Mouse (Mus musculus): ENCODE data around the gene Smim24.

Smim24 gene

DNA sequence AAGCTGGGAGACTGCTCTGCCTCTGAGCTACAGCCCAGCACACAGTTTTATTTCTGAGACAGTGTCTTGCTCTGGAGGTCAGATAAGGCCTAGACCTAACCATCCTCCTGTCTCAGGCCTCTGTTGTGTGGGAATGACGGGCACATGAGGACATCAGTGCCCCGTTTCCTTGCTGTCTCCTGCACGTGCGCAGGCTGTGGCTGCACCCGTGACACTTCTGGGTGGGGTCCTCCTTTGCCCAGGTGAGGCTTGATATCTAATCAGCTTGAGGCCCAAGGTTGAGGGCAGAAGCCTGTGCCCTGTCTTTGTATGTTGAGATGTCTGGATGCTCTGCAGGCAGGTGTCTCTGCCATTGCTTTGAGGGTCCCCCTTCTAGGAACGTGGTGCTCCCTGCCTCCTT is 581 bp upstream of the Smim24 start:
- DNase-seq: no peak

GRCm38 (mm10) chr10:81393456-81394063 is 709 bp downstream of the Smim24 start:
- peak; percentile 64 for DNase-seq

DNA sequence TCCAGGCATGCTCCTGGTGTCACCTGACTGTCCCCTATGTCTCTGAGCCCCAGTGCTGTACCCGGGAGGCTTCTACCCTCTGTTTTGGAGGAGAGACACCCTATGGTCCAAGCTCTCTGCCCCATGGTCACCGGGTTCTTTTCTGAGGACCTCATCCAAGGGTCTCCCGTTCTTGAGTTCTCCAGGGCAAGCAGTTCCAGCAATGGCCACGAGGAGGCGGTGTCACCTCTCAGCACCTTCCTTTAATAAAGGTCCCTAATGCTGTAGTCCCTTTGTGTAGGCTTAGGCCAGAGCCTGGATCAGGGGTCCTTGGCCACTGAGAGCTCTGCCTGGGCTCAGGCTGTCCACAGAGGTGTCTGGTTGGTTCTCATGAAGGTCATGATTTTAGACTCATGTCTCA is 2.3 kb downstream of the Smim24 start:
- peak; percentile 77 for DNase-seq

DNA sequence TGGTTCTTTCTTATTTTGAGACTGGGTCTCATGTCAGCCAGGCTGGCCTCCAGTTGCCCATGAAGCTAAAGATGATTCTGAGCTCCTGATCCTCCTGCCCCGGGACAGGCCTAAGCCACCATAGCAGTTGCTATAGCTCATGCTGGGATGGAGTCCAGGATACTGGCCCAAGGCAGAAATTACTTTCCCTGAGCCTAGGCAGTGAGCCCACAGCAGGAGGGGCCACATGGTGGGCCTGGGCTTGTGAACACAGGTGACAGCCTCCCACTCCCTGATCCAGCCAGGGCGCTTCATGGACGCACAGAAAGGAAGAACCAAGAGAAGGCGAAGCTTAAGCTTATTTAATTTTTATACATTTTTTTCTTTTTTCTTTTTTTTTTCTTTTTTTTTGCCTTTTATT is 3.0 kb downstream of the Smim24 start:
- DNase-seq: no peak

- DNase-seq: no peak
Observed at GRCm38 (mm10) chr10:81396749-81397148, 3.9 kb downstream of the Smim24 start.

- DNase-seq: no peak
Observed at GRCm38 (mm10) chr10:81399296-81399695, 6.4 kb downstream of the Smim24 start.

GRCm38 (mm10) chr10:81399798-81400308 is 7.0 kb downstream of the Smim24 start:
- DNase-seq: no peak

- DNase-seq: no peak
Observed at GRCm38 (mm10) chr10:81400371-81401204, 7.7 kb downstream of the Smim24 start.

DNA sequence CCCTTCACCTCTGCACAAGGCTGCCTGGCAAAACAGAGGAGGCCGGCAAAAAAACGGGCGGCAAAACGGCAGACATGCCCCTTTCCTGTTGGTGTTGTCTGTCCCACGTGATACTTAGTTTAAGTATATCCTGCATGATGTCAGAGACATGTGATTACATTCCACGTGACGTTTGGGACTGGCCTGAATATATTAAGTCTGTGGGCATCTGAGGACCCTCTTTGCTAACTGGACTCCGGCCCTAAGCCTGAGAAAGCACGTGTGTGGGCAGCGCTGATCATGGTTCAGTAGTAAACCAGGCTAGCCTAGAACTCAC is 8.3 kb downstream of the Smim24 start:
- no peak for DNase-seq

- peak; percentile 75 for DNase-seq
Observed at GRCm38 (mm10) chr10:81401521-81402226, 8.8 kb downstream of the Smim24 start.

- no peak for DNase-seq
Observed at GRCm38 (mm10) chr10:81402227-81402765, 9.4 kb downstream of the Smim24 start.

DNA sequence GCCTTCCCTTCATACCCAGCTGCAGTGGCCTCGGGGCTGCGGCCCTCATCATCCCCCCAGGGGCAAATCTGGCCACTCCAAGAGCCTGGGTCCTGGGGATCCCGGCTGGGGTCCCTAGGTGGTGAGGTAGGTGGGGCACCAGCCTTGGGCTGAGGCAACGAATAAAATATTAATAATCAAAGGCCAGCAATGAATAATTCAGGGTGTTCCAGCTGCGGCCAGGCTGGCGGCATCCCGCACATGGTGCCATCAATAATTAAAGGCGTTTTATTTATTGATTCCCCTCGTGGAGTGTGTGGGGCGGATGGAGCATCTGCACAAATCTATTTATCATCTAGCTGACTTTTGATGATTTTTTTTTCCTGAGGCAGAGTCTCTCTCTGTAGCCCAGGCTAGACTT is 10.7 kb downstream of the Smim24 start:
- DNase-seq: no peak

GRCm38 (mm10) chr10:81404082-81404481 is 11.2 kb downstream of the Smim24 start:
- DNase-seq: no peak

GRCm38 (mm10) chr10:81404720-81405119 is 11.9 kb downstream of the Smim24 start:
- peak; percentile 45 for DNase-seq

- peak; percentile 77 for DNase-seq
Observed at GRCm38 (mm10) chr10:81405588-81406201, 12.8 kb downstream of the Smim24 start.

- DNase-seq: peak; percentile 42
Observed at GRCm38 (mm10) chr10:81406504-81407440, 13.9 kb downstream of the Smim24 start.

GRCm38 (mm10) chr10:81407539-81408423 is 14.9 kb downstream of the Smim24 start:
- DNase-seq: peak; percentile 95

DNA sequence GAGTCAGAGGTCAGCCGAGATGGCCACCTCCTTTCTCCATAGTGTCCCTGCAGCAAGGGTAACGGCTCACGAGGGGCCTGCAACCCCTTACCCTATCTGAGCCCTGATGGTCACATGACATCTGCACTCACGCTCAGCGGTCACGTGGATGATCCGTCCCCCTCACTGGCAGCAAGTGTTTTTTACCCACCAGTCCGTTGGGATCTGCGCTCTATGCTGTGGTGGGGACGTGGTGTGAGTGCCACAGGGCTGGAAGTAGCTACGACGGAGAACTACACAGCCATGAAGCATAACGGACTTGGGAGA is 15.5 kb downstream of the Smim24 start:
- no peak for DNase-seq

- DNase-seq: peak; percentile 95
Observed at GRCm38 (mm10) chr10:81408871-81409291, 16.0 kb downstream of the Smim24 start.

DNA sequence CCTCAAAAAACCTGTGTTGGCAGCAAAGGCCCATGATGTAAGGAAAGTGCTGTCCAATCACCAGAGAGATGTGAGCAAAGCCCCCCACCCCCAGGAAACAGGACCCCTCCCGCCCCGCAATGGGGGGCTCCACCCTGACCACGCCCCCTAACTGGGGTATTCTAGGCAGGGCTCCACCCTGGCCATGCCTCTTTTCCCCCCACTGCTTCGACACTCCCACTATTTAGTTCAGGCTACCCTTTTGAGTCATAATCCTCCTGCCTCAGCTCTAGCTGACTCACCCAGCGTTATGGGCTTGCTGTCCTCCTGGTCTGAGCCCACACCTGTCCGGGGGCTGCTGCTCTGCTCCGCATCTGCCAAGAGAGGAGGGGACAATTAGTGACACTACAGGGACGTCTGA is 16.5 kb downstream of the Smim24 start:
- no peak for DNase-seq

DNA sequence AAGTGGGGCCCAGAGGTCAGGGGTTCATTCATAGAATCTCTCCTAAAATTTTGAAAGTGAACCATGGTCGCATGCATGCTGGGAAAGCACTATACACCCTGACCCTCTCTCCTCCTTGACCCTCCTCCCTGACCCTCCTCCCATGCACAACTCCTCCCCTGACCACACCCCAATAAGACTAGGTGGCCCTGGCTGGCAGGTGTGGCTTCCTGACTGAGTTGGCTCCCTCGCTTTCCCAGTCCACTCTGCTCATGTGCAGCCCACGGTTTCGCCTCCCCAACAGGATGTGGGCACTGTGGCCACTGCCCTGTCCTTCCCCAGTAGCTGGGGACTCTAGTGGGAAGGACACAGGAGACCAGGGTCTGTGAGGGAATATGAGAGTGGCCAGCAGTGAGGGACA is 17.5 kb downstream of the Smim24 start:
- DNase-seq: peak; percentile 76

All from kidney, adult 9 months (tissue).